Mouse (Mus musculus) lung, adult 2 months (tissue): Measurements from ENCODE around the gene Tmpo.

Source experiments
- CTCF ChIP-seq: fragments of 200-500 bp; IDR thresholded peaks from 2 replicates; pipeline ENCODE4 v1.5.1; 2011; ENCODE audit warnings: mild to moderate bottlenecking, low read length, control low read depth; ENCODE audit not compliant: insufficient read depth
- POLR2A ChIP-seq: fragments of 200-500 bp; IDR thresholded peaks from 2 replicates; pipeline ENCODE4 v1.6.1; 2011; ENCODE audit warnings: low read depth, mild to moderate bottlenecking, control low read depth, low read length, borderline replicate concordance; ENCODE audit errors: extremely low read depth

GRCm38 (mm10) chr10:91229518-91229961, 48.4 kb upstream of the Tmpo start:
- no peak for TF ChIP-seq CTCF
- no peak for TF ChIP-seq POLR2A
